Mouse (Mus musculus): ENCODE data around the gene Olfr1417.

DNA sequence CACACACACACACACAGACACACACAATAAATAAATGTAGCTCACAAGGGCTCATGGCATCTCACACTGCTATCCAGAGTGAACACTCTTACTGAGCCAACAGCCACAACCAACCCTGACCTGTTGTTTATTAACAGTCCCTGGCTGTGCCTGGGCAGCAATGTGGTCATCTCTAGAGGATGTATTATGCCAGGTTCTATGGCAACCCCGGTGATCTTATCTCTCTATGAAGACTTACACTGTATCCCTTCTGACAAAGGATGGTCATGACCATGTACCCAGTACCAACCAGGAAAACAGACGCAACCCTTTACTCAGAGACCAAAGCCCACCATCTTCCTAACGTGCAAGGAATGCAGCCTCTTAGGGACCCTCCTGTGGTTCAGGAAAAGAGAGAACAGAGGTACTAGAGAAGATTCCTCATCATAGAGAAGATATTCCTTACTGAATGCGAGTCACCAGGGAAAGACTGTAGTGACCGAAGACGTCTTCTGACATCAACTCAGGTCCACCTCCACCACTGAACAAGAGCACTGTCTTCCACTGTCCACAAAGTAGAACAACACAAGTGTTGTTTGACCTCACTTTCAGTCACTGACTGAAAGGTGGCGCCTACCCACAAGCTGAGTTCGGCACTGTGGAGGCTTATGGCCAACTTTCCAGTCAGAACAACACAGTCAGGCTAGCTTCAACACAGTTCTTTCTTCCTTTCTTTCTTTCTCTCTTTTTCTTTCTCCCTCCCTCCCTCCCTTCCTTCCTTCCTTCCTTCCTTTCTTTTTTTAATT lies 38.3 kb downstream of the Olfr1417 start:
- TF ChIP-seq CTCF (IDR thresholded peaks at IDR 0.05; ENCODE audit: borderline replicate concordance, extremely low read depth, insufficient read depth, insufficient read length): no peak
- no peak for TF ChIP-seq POLR2A (IDR thresholded peaks at IDR 0.05; ENCODE audit: borderline replicate concordance, extremely low read depth, insufficient read depth, insufficient read length, poor library complexity, severe bottlenecking)

Data from brain, embryonic 14.5 days (tissue).